Mouse (Mus musculus) ES-E14 (cell line): ENCODE measurements around the gene Ccz1.

ENCODE experiments used
- CHD2 ChIP-seq: IDR thresholded peaks from 2 replicates; pipeline ENCODE4 v1.6.1; 2014; ENCODE audit warnings: mild to moderate bottlenecking, low read depth, low read length, inconsistent platforms
- HCFC1 ChIP-seq: IDR thresholded peaks from 2 replicates; pipeline ENCODE4 v1.6.1; 2012; ENCODE audit warnings: low read length, inconsistent platforms, borderline replicate concordance; ENCODE audit not compliant: insufficient read depth
- MAFK ChIP-seq: IDR thresholded peaks from 2 replicates; pipeline ENCODE4 v1.6.1; 2014; ENCODE audit warnings: mild to moderate bottlenecking, low read depth, low read length, inconsistent platforms; ENCODE audit not compliant: insufficient read depth
- ZC3H11A ChIP-seq: IDR thresholded peaks from 2 replicates; pipeline ENCODE4 v1.6.1; 2012; ENCODE audit warnings: low read depth, mild to moderate bottlenecking, inconsistent platforms, low read length, borderline replicate concordance
- ZNF384 ChIP-seq: IDR thresholded peaks from 2 replicates; pipeline ENCODE4 v1.6.1; 2012; ENCODE audit warnings: low read depth, low read length, inconsistent platforms

GRCm38 (mm10) chr5:144054340-144054739 lies 39.7 kb upstream of the Ccz1 start:
- no peak for TF ChIP-seq CHD2
- no peak for TF ChIP-seq HCFC1
- TF ChIP-seq ZNF384 = no peak
- no peak for TF ChIP-seq MAFK
- no peak for TF ChIP-seq ZC3H11A
